Mouse (Mus musculus) myocyte (in vitro differentiated cells): ENCODE data around the gene Ccdc58.

ENCODE experiments used
- CEBPB ChIP-seq: IDR thresholded peaks from 2 replicates; pipeline ENCODE4 v1.6.1; 2011; ENCODE audit warnings: mild to moderate bottlenecking, moderate library complexity; ENCODE audit not compliant: poor library complexity, insufficient read depth, severe bottlenecking
- E2F4 ChIP-seq: IDR thresholded peaks from one replicate; pipeline ENCODE4 v1.6.1; 2011; ENCODE audit warnings: mild to moderate bottlenecking, control low read depth, moderate library complexity; ENCODE audit not compliant: insufficient read depth
- MAX ChIP-seq: IDR thresholded peaks from one replicate; pipeline ENCODE4 v1.6.1; 2011; ENCODE audit warnings: low read depth, mild to moderate bottlenecking, control low read depth
- MYOD1 ChIP-seq, 3 experiments: IDR thresholded peaks; one replicate each; pipeline ENCODE4 v1.6.1; 2011; ENCODE audit warnings: control low read depth in 2 of 3, low read depth in 2 of 3, mild to moderate bottlenecking in 2 of 3, moderate library complexity in 1 of 3; ENCODE audit not compliant: insufficient read length in 2 of 3, control insufficient read depth in 1 of 3
- MYOG ChIP-seq, 3 experiments: IDR thresholded peaks; one replicate each; pipeline ENCODE4 v1.6.1; 2011; ENCODE audit warnings: control low read depth in 2 of 3, low read depth in 2 of 3, mild to moderate bottlenecking in 2 of 3; ENCODE audit not compliant: insufficient read length in 2 of 3, control insufficient read depth in 1 of 3, insufficient read depth in 1 of 3
- POLR2A ChIP-seq: IDR thresholded peaks from one replicate; pipeline ENCODE4 v1.6.1; 2011; ENCODE audit warnings: low read depth, mild to moderate bottlenecking, control low read depth, moderate library complexity; ENCODE audit not compliant: insufficient read length
- POLR2AphosphoS2 ChIP-seq: IDR thresholded peaks from one replicate; pipeline ENCODE4 v1.6.1; 2011; ENCODE audit warnings: low read depth, control low read depth; ENCODE audit not compliant: insufficient read length
- REST ChIP-seq: IDR thresholded peaks from one replicate; pipeline ENCODE4 v1.6.1; 2011; ENCODE audit warnings: mild to moderate bottlenecking, control low read depth, moderate library complexity; ENCODE audit not compliant: insufficient read depth, insufficient read length
- SRF ChIP-seq: IDR thresholded peaks from one replicate; pipeline ENCODE4 v1.6.1; 2011; ENCODE audit warnings: low read depth; ENCODE audit not compliant: control insufficient read depth, insufficient read length
- TCF12 ChIP-seq: IDR thresholded peaks from one replicate; pipeline ENCODE4 v1.6.1; 2011; ENCODE audit warnings: mild to moderate bottlenecking, control low read depth; ENCODE audit not compliant: poor library complexity, insufficient read depth, severe bottlenecking
- TCF3 ChIP-seq: IDR thresholded peaks from one replicate; pipeline ENCODE4 v1.6.1; 2011; ENCODE audit warnings: low read depth, control low read depth; ENCODE audit not compliant: insufficient read length
- USF1 ChIP-seq: IDR thresholded peaks from one replicate; pipeline ENCODE4 v1.6.1; 2011; ENCODE audit warnings: low read depth, mild to moderate bottlenecking, control low read depth, moderate library complexity

DNA sequence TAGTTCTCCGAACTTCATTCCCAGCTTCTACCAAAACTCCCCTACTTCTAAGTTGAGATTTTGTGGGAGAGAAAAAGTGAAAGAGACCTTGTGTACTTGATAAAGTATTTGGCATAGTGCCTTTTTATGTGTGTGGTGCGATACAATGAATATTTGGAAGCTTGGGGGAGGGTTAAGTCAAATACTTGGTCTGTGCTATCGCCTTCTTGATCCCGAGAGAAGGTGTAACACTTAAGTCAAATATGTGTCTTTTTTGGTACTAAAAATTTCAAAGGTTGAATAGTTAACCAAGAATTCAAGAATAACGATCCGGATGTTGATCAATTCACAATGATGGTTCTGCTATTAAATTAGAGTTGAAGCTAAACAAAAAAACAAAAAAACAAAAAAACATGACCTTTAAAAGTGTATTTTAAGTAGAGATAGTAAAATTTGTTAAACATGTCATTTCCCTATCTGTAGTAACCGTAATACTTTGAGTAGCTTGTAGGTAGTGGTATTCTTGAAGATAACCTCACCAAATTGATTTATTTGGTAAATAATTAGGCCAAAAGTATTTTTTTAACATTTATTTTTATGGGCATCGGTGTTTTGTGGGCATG lies 1.0 kb downstream of the Ccdc58 start:
- TF ChIP-seq E2F4: no peak
- TF ChIP-seq POLR2A: no peak
- no peak for TF ChIP-seq MYOD1 (IDR thresholded peaks at IDR 0.05; ENCODE audit: control insufficient read depth in 1 of 3, insufficient read length in 2 of 3, low read depth in 2 of 3)
- no peak for TF ChIP-seq TCF3
- no peak for TF ChIP-seq TCF12
- TF ChIP-seq POLR2AphosphoS2: no peak
- TF ChIP-seq USF1: no peak
- TF ChIP-seq MYOG (IDR thresholded peaks at IDR 0.05; ENCODE audit: control insufficient read depth in 1 of 3, insufficient read depth in 1 of 3, insufficient read length in 2 of 3, low read depth in 2 of 3): no peak
- no peak for TF ChIP-seq MAX
- TF ChIP-seq CEBPB: no peak
- TF ChIP-seq SRF: no peak
- no peak for TF ChIP-seq REST
